Mouse (Mus musculus): ENCODE results near the gene Magea3.
"Not testable (repeated sequence)": the region's sequence is repeated elsewhere in the genome, so short reads cannot be mapped to it uniquely, and the experiment has no call there.

Gene Magea3

GRCm38 (mm10) chrX:154949405-154949804, at the start of gene Magea3:
Gene Magea3, minus strand, starts transcription at chrX:154949505.
- DNase-seq (ENCODE audit: low read depth in 2 of 2, low spot score in 2 of 2): not testable (repeated sequence)

DNA sequence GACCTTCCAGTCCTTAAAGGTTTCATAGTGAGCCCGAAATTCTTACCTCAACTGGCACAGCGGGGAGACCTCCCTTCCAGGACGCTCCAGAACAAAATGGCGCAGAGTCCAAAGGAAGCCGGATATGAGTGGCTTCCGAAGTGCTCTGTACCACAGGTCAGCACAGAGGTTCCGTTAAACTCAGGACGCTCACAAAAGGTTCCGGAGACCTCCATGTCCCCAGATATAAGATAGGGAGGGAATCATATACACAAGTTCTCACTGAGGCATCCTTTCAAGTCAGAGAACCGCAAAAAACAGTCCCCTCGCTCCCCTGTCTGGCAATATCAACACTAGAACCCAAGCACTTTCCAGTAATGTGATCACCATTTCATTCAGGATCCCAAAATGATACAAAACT, 46.4 kb upstream of the Magea3 start, which contains the start of gene Magea8:
Gene Magea8 (minus strand): TSS at position 101 of the 400 bp plus-strand sequence.
- DNase-seq (ENCODE audit: low read depth in 2 of 2, low spot score in 2 of 2): not testable (repeated sequence)

DNA sequence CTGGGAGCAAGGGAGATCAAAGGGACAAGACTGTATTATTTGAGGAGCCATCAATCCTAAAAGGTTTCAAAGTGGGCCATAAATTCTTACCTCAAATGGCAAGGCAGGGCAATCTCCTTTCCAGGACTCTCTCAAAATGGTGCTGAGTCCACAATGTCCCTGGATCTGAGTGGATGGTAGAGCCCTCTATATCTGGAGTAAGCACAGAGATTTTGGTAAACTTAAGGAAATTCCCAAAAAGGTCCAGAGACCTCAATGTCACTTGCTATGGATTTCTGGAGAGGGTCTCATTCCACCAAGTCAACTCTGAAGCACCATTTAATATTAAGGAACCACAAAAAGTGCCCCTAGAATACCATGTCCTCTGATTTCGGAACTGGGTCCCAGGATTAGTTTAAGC, 13.4 kb downstream of the Magea3 start, which contains the start of gene Magea6:
Gene Magea6 (minus strand): TSS at position 101 of the 400 bp plus-strand sequence.
- DNase-seq (ENCODE audit: low read depth in 2 of 2, low spot score in 2 of 2): not testable (repeated sequence)
